Mouse (Mus musculus) heart, embryonic 16.5 days (tissue): ENCODE data around the gene Lpar6. TPM values are rescaled to one million over a fixed set of nuclear protein-coding genes. Genes with fewer than 3 reads are reported as not detected.

Experiments
- ATAC-seq: fragments of 200-750 bp; cut with Nextera tagmentation; replicated peaks from 2 replicates; pipeline ENCODE4 v1.8.0; 2017; ENCODE audit warnings: moderate number of reproducible peaks; ENCODE audit not compliant: insufficient read depth, low FRiP score; ENCODE audit errors: extremely low read depth
- H3K27ac ChIP-seq: fragments of 300-500 bp; sonication (generic); 2 replicates; pipeline ENCODE4 v1.5.1; 2014; ENCODE audit warnings: mild to moderate bottlenecking, low read length, control low read depth, moderate library complexity
- H3K27me3 ChIP-seq: fragments of 300-500 bp; sonication (generic); 2 replicates; pipeline ENCODE4 v1.6.1; 2014; ENCODE audit warnings: low read length, mixed read lengths; ENCODE audit not compliant: control insufficient read depth, insufficient read depth
- H3K36me3 ChIP-seq: fragments of 300-500 bp; sonication (generic); 2 replicates; pipeline ENCODE4 v1.6.1; 2014; ENCODE audit not compliant: control insufficient read depth, insufficient read depth
- H3K4me1 ChIP-seq: fragments of 300-500 bp; sonication (generic); 2 replicates; pipeline ENCODE4 v1.6.1; 2014; ENCODE audit warnings: low read length, mixed read lengths; ENCODE audit not compliant: control insufficient read depth, insufficient read depth
- H3K4me2 ChIP-seq: fragments of 300-500 bp; sonication (generic); 2 replicates; pipeline ENCODE4 v1.6.1; 2014; ENCODE audit warnings: low read depth, mild to moderate bottlenecking, control low read depth, low read length
- H3K4me3 ChIP-seq: fragments of 300-500 bp; sonication (generic); 2 replicates; pipeline ENCODE4 v1.5.1; 2014; ENCODE audit warnings: mild to moderate bottlenecking, control low read depth, low read length
- H3K9ac ChIP-seq: fragments of 300-500 bp; sonication (generic); 2 replicates; pipeline ENCODE4 v1.6.1; 2014; ENCODE audit warnings: low read length, control low read depth
- H3K9me3 ChIP-seq: fragments of 300-500 bp; sonication (generic); replicated peaks from 2 replicates; pipeline ENCODE4 v1.6.1; 2016; ENCODE audit warnings: low read length; ENCODE audit not compliant: control insufficient read depth
- WGBS: fragments of 180-500 bp; shearing (Covaris S2); extraction: QIAGEN DNeasy Blood & Tissue Kit; methylation state at CpG from one replicate; pipeline ENCODE4 v1.1.7; 2014; 5-methylcytosine and 5-hydroxymethylcytosine counted together
- polyA plus RNA-seq: library from polyadenylated mRNA; unstranded; fragments of >200 nt; fragmentation: Nextera tagmentation; extraction: Ambion mirVana; gene quantifications from 2 replicates; pipeline ENCODE4 v1.2.1, GENCODE M21; 2015

The Lpar6 gene
- 7.5 and 9.4 TPM in 2 replicates for polyA plus RNA-seq

- peak within 1 kb of the TSS; percentile 67 for H3K4me3 ChIP-seq
- peak within 1 kb of the TSS; percentile 66 for H3K4me2 ChIP-seq
- ATAC-seq = peak; percentile 82
- no peaks in the 10 kb centered on the region for H3K27me3 ChIP-seq
- H3K27ac ChIP-seq = peak within 1 kb of the TSS; percentile 90
- H3K9ac ChIP-seq = peak within 1 kb of the TSS; percentile 80
- H3K36me3 ChIP-seq = peaks cover 5% of the 10 kb centered on the region; the same call in 1 of the 2 replicates
- peaks cover 2% of the 10 kb centered on the region; the same call in 1 of the 2 replicates for H3K9me3 ChIP-seq
- under 1% methylated on average over 19 of the region's 19 CpGs for WGBS
- peaks cover 11% of the 10 kb centered on the region for H3K4me1 ChIP-seq
These were observed at the start of gene Lpar6 for GRCm38 (mm10) chr14:73237848-73238321. TSS of gene Lpar6 (plus strand) at chr14:73237895.

GRCm38 (mm10) chr14:73199058-73199457, 38.6 kb upstream of the Lpar6 start:
- H3K4me3 ChIP-seq = no peak overlapping the region
- peaks cover 2% of the 10 kb centered on the region for H3K4me1 ChIP-seq
- H3K4me2 ChIP-seq = no peak overlapping the region
- H3K9me3 ChIP-seq = no peaks in the 10 kb centered on the region
- ATAC-seq = no peak
- peaks cover 20% of the 10 kb centered on the region for H3K36me3 ChIP-seq
- no peak overlapping the region for H3K27ac ChIP-seq
- H3K27me3 ChIP-seq = no peaks in the 10 kb centered on the region
- H3K9ac ChIP-seq = no peak overlapping the region
- 70% methylated on average over 5 of the region's 5 CpGs for WGBS

GRCm38 (mm10) chr14:73201447-73201846, 36.2 kb upstream of the Lpar6 start:
- no peak overlapping the region for H3K9ac ChIP-seq
- peaks cover 9% of the 10 kb centered on the region for H3K4me1 ChIP-seq
- no peak overlapping the region for H3K27ac ChIP-seq
- H3K4me2 ChIP-seq = no peak overlapping the region
- no peak for ATAC-seq
- H3K36me3 ChIP-seq = peaks cover 14% of the 10 kb centered on the region
- 37% methylated on average over 3 of the region's 3 CpGs for WGBS
- H3K27me3 ChIP-seq = no peaks in the 10 kb centered on the region
- H3K4me3 ChIP-seq = no peak overlapping the region
- H3K9me3 ChIP-seq = no peaks in the 10 kb centered on the region

GRCm38 (mm10) chr14:73204016-73204415, 33.7 kb upstream of the Lpar6 start:
- Histone ChIP-seq H3K36me3 (no peaks in the 10 kb centered on the region; the same call in 1 of the 2 replicates), H3K9ac (no peak overlapping the region), H3K27me3 (no peaks in the 10 kb centered on the region), H3K4me1 (peaks cover 9% of the 10 kb centered on the region), H3K9me3 (no peaks in the 10 kb centered on the region), H3K4me3 (no peak overlapping the region), H3K27ac (no peak overlapping the region), H3K4me2 (no peak overlapping the region)
- WGBS = 30% methylated on average over 3 of the region's 3 CpGs
- no peak for ATAC-seq

GRCm38 (mm10) chr14:73209262-73209661, 28.4 kb upstream of the Lpar6 start:
- no peak overlapping the region for H3K4me3 ChIP-seq
- no peaks in the 10 kb centered on the region for H3K36me3 ChIP-seq
- no peak overlapping the region for H3K9ac ChIP-seq
- H3K27ac ChIP-seq = no peak overlapping the region
- H3K4me2 ChIP-seq = no peak overlapping the region
- peaks cover 12% of the 10 kb centered on the region for H3K4me1 ChIP-seq
- H3K9me3 ChIP-seq = no peaks in the 10 kb centered on the region
- ATAC-seq = no peak
- H3K27me3 ChIP-seq = no peaks in the 10 kb centered on the region

- Histone ChIP-seq H3K36me3 (no peaks in the 10 kb centered on the region; the same call in 1 of the 2 replicates), H3K9ac (no peak overlapping the region), H3K4me2 (no peak overlapping the region), H3K4me1 (peaks cover 7% of the 10 kb centered on the region), H3K9me3 (no peaks in the 10 kb centered on the region), H3K27me3 (no peaks in the 10 kb centered on the region), H3K4me3 (no peak overlapping the region), H3K27ac (no peak overlapping the region)
- WGBS = 93% methylated on average over 8 of the region's 8 CpGs
- no peak for ATAC-seq
These were observed 27.5 kb upstream of the Lpar6 start for GRCm38 (mm10) chr14:73210196-73210595.

- no peak overlapping the region for H3K9ac ChIP-seq
- ATAC-seq = no peak
- 55% methylated on average over 5 of the region's 5 CpGs for WGBS
- H3K9me3 ChIP-seq = no peaks in the 10 kb centered on the region
- H3K27ac ChIP-seq = peak overlapping the region; percentile 10; the same call in 1 of the 2 replicates
- no peak overlapping the region for H3K4me3 ChIP-seq
- H3K36me3 ChIP-seq = peaks cover 3% of the 10 kb centered on the region; the same call in 1 of the 2 replicates
- H3K27me3 ChIP-seq = no peaks in the 10 kb centered on the region
- peaks cover 7% of the 10 kb centered on the region for H3K4me1 ChIP-seq
- H3K4me2 ChIP-seq = no peak overlapping the region
These were observed 26.2 kb upstream of the Lpar6 start for GRCm38 (mm10) chr14:73211477-73211876.

- Histone ChIP-seq H3K36me3 (peaks cover 3% of the 10 kb centered on the region; the same call in 1 of the 2 replicates), H3K4me1 (no peaks in the 10 kb centered on the region), H3K4me2 (no peak overlapping the region), H3K27me3 (no peaks in the 10 kb centered on the region), H3K4me3 (no peak overlapping the region), H3K9ac (no peak overlapping the region), H3K27ac (no peak overlapping the region), H3K9me3 (no peaks in the 10 kb centered on the region)
- 94% methylated on average over 1 of the region's 1 CpGs for WGBS
- no peak for ATAC-seq
These were observed 20.6 kb upstream of the Lpar6 start for GRCm38 (mm10) chr14:73217062-73217461.

- H3K27me3 ChIP-seq = no peaks in the 10 kb centered on the region
- no peak overlapping the region for H3K4me2 ChIP-seq
- no peaks in the 10 kb centered on the region for H3K9me3 ChIP-seq
- WGBS = 79% methylated on average over 9 of the region's 9 CpGs
- H3K4me1 ChIP-seq = peaks cover 8% of the 10 kb centered on the region
- H3K4me3 ChIP-seq = no peak overlapping the region
- no peak for ATAC-seq
- no peak overlapping the region for H3K27ac ChIP-seq
- H3K9ac ChIP-seq = no peak overlapping the region
- H3K36me3 ChIP-seq = no peaks in the 10 kb centered on the region
These were observed 15.3 kb upstream of the Lpar6 start for GRCm38 (mm10) chr14:73222316-73222970.
